Mouse (Mus musculus): ENCODE data around the gene A230072I06Rik. TPM values are rescaled to one million over a fixed set of nuclear protein-coding genes. Genes with fewer than 3 reads are reported as not detected.

Gene A230072I06Rik
- polyA plus RNA-seq, 1 experiment from 2014 or later = 0.12 TPM

DNA sequence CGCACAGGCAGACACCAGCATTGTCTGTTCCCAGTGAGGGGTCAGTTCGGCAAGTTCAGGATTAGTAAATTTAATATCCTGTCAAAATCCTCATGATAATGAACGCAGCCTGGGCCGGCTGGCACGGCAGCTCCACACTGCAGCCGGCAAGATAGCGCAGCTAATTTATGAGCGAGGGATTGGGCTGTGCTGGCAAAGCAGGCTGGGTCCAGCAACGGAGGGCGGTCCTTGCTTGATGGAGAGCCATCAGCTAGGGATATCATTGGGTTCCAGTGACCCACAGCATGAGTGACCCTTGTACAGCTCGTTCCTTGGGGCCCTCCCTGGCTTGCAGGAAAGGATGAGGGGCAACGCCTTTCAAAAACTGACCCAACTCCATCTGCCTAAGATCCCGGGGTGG is 48.6 kb downstream of the A230072I06Rik start:
- 41% methylated on average over 13 of the region's 13 CpGs for WGBS
- peak overlapping the region; percentile 29 for H3K4me2 ChIP-seq (replicated peaks)
- H3K4me3 ChIP-seq = no peak overlapping the region; the same call in 1 of the 2 replicates
- H3K9me3 ChIP-seq (replicated peaks) = no peaks in the 10 kb centered on the region
- ATAC-seq (ENCODE audit: low FRiP score) = peak; percentile 51; the same call in 1 of the 2 replicates
- no peak overlapping the region for H3K9ac ChIP-seq
- H3K4me1 ChIP-seq = peaks cover 38% of the 10 kb centered on the region
- peak overlapping the region; percentile 64 for H3K27ac ChIP-seq
- peaks cover 69% of the 10 kb centered on the region for H3K27me3 ChIP-seq
- H3K36me3 ChIP-seq = no peaks in the 10 kb centered on the region

DNA sequence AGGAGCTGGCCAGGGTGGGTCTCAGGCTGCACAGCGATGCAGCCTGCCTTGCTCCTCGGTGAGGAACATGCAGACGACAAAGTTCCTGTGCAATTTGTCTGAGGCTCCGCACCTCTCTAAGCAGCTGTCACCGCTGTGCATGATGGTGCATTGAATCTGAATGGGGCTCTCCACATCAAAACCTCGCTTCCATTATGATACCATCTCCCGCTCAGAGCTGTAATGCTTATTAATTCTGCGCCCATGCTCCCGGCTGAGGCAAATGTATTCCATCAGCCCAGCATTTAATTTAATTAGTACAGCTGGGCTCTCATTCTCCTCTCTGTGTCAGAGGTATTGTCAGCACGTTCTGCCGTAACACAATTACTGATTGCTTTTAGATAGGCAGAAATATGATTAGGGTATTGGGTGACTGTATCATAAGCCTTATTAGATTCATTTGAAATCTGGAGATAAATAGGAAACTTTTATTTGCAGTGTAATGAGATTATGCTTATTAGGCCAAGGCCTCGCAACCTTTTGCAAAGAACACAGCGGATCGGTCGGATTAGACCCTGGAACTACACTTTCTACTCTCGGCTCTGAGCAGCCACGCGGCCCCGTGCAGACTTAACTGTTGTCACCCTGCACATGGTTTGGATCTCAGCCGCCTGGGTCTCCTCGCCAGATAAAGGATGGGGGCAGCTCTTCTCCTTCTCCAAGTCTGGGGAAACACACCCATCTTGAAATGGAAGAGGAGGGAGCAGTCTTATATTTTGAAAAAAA is 49.3 kb downstream of the A230072I06Rik start:
- peaks cover 38% of the 10 kb centered on the region for H3K4me1 ChIP-seq

DNA sequence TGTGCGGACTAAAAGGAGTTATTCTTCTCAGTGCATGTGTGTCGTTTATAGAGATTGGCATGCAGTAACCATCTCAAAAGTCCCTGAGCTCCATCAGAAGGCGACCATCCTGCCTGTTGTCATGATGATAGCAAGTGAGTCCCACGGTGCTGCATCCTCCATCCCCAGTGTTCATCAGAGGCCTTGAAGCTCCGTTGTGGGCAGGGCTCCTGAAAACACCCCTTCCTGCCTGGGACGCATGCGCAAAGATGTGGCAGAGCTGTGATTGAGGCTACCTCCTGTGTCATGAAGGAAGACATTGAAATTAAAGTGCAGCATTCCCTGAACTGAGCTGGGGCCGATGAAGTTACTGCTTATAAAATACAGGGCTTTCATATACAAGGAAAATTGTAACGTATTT is 49.9 kb downstream of the A230072I06Rik start:
- H3K4me1 ChIP-seq = peaks cover 38% of the 10 kb centered on the region
- H3K36me3 ChIP-seq = no peaks in the 10 kb centered on the region
- WGBS = 68% methylated on average over 9 of the region's 9 CpGs
- H3K4me3 ChIP-seq = no peak overlapping the region
- no peak overlapping the region for H3K4me2 ChIP-seq (replicated peaks)
- no peak for ATAC-seq (ENCODE audit: low FRiP score)
- H3K9me3 ChIP-seq (replicated peaks) = no peaks in the 10 kb centered on the region
- peak overlapping the region; percentile 26; the same call in 1 of the 2 replicates for H3K27ac ChIP-seq
- no peak overlapping the region for H3K9ac ChIP-seq
- peaks cover 68% of the 10 kb centered on the region for H3K27me3 ChIP-seq

More for the DNA sequence above, 49.3 kb downstream of the A230072I06Rik start:
- Histone ChIP-seq H3K27me3 (peaks cover 68% of the 10 kb centered on the region), H3K27ac (peak overlapping the region; percentile 64), H3K4me3 (no peak overlapping the region), H3K36me3 (no peaks in the 10 kb centered on the region), H3K4me2 (replicated peaks) (peak overlapping the region; percentile 29), H3K9ac (no peak overlapping the region), H3K9me3 (replicated peaks) (no peaks in the 10 kb centered on the region)
- WGBS = 44% methylated on average over 21 of the region's 21 CpGs
- peak; percentile 74 for ATAC-seq (ENCODE audit: low FRiP score)

DNA sequence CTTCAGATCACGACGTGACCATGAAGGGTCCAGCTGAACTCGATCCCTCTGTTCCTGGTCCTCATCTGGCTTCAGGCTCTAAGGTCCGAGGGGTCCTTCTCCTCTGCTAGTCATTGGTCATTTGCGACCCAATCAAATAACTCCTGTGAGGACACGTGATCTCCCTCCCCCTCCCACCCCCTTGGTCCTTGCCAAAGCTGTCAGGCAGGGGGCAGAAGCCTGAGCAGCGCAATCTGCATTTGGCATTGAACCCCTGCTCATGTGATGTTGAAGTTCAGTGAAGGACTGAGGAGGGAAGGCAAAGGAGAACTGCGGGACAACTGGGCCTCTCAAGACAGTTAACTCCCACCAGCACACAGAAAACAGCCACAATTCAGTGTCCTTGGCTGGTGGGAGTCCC is 51.4 kb downstream of the A230072I06Rik start:
- no peaks in the 10 kb centered on the region for H3K9me3 ChIP-seq (replicated peaks)
- no peak overlapping the region for H3K9ac ChIP-seq
- H3K27me3 ChIP-seq = peaks cover 72% of the 10 kb centered on the region
- 22% methylated on average over 8 of the region's 8 CpGs for WGBS
- ATAC-seq (ENCODE audit: low FRiP score) = no peak
- no peak overlapping the region for H3K27ac ChIP-seq
- H3K4me1 ChIP-seq = peaks cover 34% of the 10 kb centered on the region
- H3K4me2 ChIP-seq (replicated peaks) = no peak overlapping the region
- H3K4me3 ChIP-seq = no peak overlapping the region
- H3K36me3 ChIP-seq = no peaks in the 10 kb centered on the region

Other genes starting within 250 kb of the A230072I06Rik start
- 2.9 and 3.5 TPM in 2 replicates for gene Sox1, start 116.5 kb downstream of the A230072I06Rik start, polyA plus RNA-seq (2016; fragmentation: Nextera tagmentation; extraction: Ambion mirVana)

All from hindbrain, embryonic 12.5 days (tissue).